Mouse (Mus musculus) bone marrow macrophage, adult 2 months (primary cell): ENCODE measurements at regions not wholly inside any gene's neighbourhood (a gene's known extent, or its start where the extent isn't known, plus 50 kb on each side); places are given as distances from the start of the nearest gene placed in this dataset.

Experiments used
- CTCF ChIP-seq: IDR thresholded peaks from 2 replicates; pipeline ENCODE4 v1.5.1; 2012; ENCODE audit warnings: low read depth, mild to moderate bottlenecking, low read length, moderate library complexity
- POLR2A ChIP-seq: IDR thresholded peaks from 2 replicates; pipeline ENCODE4 v1.6.1; 2012; ENCODE audit warnings: mild to moderate bottlenecking, low read depth, low read length, borderline replicate concordance

DNA sequence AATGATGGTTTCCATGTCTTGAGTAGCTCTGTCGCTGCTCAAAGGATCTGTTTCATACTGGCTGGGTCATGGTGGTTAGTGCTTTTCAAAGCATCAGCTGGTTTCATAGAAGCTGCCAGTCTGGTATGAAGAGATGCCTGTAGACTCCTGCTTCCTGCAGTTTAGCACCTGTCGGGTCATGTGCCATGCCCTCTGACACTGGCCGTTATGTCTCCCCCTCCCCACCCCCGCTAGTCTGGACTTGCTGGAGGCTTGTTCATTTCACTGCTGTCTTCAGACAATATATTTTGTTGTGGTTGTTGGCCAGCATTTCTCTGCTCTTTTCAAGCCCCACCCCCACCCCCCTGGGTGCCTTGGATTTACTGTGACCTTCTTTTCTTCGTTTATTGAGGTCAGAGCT is 450.1 kb downstream of the Tcerg1l start:
- TF ChIP-seq CTCF (no peak), POLR2A (no peak)
